Mouse (Mus musculus): ENCODE data around the gene Tdrd1.

- TF ChIP-seq CTCF (IDR thresholded peaks at IDR 0.05; ENCODE audit: control insufficient read depth, insufficient read depth, insufficient replicate concordance, low read depth, low read length) (no peak), POLR2A (IDR thresholded peaks at IDR 0.05; ENCODE audit: control insufficient read depth, low read depth, low read length) (no peak)
Measured at GRCm38 (mm10) chr19:56829267-56829666, 3.3 kb downstream of the Tdrd1 start.

All from testis, adult 2 months (tissue).